Mouse (Mus musculus) testis, adult 2 months (tissue): ENCODE results near the gene Khdc3.

Experiments
- CTCF ChIP-seq: fragments of 200-500 bp; IDR thresholded peaks from 2 replicates; pipeline ENCODE4 v1.5.1; 2012; ENCODE audit warnings: low read depth, mild to moderate bottlenecking, inconsistent platforms, low read length, moderate library complexity; ENCODE audit not compliant: control insufficient read depth, insufficient read depth, insufficient replicate concordance
- POLR2A ChIP-seq: fragments of 200-500 bp; IDR thresholded peaks from 2 replicates; pipeline ENCODE4 v1.6.1; 2012; ENCODE audit warnings: low read depth, mild to moderate bottlenecking, inconsistent platforms, low read length, moderate library complexity; ENCODE audit not compliant: control insufficient read depth

- TF ChIP-seq CTCF (no peak), POLR2A (no peak)
Measured at GRCm38 (mm10) chr9:73082291-73083000, 19.2 kb upstream of the Khdc3 start.
